Mouse (Mus musculus) T-helper 2 cell (primary cell): ENCODE results near the gene Il5ra.

Experiments used
- in situ Hi-C: fragments of 300-600 bp; cut with MboI, MseI; formaldehyde crosslinking; loops from one replicate; pipeline ENCODE4 v1.15.1; 2025; ENCODE audit warnings: high pct_unique_total_duplicates

Gene Il5ra

GRCm38 (mm10) chr6:106740244-106740825 lies 8.5 kb downstream of the Il5ra start:
- in situ Hi-C loops, result no loop called here

GRCm38 (mm10) chr6:106738229-106738628 lies 10.6 kb downstream of the Il5ra start:
- in situ Hi-C loops, result no loop called here

DNA sequence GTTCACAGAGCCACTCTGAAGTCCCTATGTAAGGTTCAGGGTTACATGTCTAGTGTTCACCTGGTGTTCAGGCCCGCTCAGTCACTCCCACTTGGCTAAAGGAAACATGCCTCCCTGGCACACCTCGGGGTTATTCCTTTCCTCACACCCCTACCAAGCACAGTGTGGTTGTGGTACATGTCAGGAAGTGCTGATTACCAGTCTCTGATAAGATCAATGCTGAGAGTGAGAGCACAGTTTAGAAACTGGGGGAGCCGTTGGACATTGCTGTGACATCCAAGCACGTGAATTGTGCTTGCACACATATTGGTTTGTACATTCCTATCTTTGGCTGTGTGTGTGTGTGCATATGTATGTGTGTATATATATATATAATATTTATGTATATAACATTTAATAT lies 16.3 kb downstream of the Il5ra start:
- in situ Hi-C loops, result no loop called here

DNA sequence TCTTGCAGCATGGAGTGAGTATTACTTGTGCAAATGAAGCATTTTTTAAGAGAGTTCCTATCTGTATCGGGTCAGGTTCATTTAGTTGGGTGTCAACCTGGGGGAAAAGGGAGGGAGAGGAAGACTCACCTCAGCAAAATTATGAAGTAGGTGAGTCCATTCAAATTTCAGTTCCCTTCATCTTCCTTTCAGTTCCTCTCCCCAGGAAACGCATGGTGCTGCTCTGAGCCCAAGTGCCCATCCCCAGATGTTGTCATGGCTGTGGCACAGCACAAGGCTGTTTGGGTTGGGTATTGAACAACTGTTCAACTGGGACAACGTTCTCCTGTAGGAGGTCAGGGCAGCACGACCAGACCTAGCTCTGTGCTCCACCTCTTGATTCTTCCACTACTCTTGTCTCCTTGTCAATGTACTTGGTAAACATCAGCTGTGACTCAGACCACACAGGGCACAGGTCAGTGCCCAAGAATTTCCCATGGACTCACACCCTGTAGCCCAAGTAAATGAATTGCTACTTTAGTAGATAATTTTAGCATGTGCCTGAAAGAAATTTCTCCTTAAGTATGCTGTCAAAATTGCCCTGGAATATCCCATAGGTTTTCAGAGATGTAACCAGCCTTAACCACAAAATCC lies 19.0 kb downstream of the Il5ra start:
- in situ Hi-C loops, result no loop called here

- in situ Hi-C loops, result no loop called here
These were observed 21.1 kb downstream of the Il5ra start for GRCm38 (mm10) chr6:106727703-106728102.

- in situ Hi-C loops, result no loop called here
These were observed 22.8 kb downstream of the Il5ra start for GRCm38 (mm10) chr6:106726078-106726477.

DNA sequence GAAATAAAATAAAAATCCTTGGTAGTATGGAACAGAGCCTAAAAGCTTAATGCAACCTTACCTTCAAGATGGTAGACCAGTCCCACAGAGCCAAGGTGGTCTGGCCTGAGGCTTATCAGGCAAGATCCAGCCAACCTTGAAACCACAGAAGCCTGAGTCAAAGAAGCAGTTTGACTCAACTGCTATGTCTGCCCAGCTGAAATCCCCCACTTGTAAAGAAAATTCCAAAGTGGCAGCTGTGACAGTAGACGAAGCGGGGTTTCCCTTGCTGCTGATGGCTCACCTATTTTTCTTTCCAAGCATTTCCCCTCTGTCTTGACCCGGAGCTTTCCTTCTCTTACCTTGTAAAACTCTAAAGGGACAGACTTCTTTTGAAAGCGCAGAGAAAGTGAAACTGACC lies 23.2 kb downstream of the Il5ra start:
- in situ Hi-C loops, result no loop called here

DNA sequence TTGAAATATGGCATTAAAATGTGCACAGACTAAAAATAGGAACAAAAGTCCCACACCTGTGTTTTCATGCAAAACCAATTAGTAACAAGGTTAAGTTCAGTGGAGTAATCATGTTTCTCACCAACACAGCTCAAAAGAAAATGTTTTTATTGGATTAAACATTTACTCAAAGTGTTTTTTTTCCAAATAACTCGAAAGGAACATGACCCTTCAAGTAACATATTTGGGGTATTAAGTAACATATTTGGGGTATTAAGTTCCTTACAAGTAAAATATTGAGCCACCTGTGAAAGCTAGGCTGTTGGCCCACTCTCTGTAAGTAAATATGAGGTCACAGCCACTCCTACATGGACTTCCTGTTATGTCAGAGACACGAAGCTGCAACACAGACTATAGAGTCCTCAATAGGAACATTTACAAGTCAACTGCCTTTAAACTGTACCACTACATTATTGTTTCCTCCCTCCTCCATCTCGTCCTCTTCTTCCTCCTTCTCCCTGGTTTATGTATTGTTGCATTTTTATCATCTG lies 43.3 kb downstream of the Il5ra start:
- in situ Hi-C loops, result no loop called here

DNA sequence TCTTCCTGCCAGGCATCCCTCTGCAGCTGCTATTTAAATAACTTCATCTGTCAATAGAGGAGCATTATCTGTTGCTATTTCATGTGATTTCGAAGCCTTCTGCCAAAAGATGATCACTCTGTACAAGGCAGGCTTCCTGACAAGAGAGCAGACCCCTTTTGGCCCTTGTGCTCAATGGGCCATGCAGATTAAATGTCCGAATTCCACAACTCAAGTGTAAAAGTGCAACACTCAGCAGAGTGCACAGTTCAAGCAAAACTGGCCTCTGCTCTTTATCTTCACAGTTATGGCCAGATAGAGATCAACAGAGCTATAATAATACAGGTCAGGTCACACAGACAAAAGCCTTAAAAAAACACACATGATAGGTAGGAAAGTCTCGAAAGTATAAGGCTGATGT lies 46.9 kb downstream of the Il5ra start:
- in situ Hi-C loops, result no loop called here

GRCm38 (mm10) chr6:106675581-106675980 lies 73.3 kb downstream of the Il5ra start:
- in situ Hi-C loops, result no loop called here

GRCm38 (mm10) chr6:106663780-106664651 lies 84.8 kb downstream of the Il5ra start:
- in situ Hi-C loops, result no loop called here
